Mouse (Mus musculus) splenic B cell, adult 2 months (primary cell): ENCODE data around the gene C1qtnf12.

Source experiments
- DNase-seq: peaks from one replicate; pipeline ENCODE4 v3.0.0-alpha.2; 2011; ENCODE audit warnings: low read depth, low spot score
- H3K27me3 ChIP-seq: 2 replicates; pipeline ENCODE4 v1.6.1; 2012; ENCODE audit warnings: mild to moderate bottlenecking, low read length, moderate library complexity, mixed read lengths; ENCODE audit not compliant: control insufficient read depth, poor library complexity, insufficient read depth, severe bottlenecking
- H3K36me3 ChIP-seq: 2 replicates; pipeline ENCODE4 v1.6.1; 2012; ENCODE audit warnings: mild to moderate bottlenecking, low read length, moderate library complexity, mixed read lengths; ENCODE audit not compliant: control insufficient read depth, poor library complexity, insufficient read depth, severe bottlenecking

The C1qtnf12 gene

GRCm38 (mm10) chr4:155981436-155982082 is 19.4 kb downstream of the C1qtnf12 start:
- DNase-seq = no peak
- Histone ChIP-seq H3K27me3 (no peaks in the 10 kb centered on the region), H3K36me3 (no peaks in the 10 kb centered on the region)

- H3K27me3 ChIP-seq = no peaks in the 10 kb centered on the region
- H3K36me3 ChIP-seq = no peaks in the 10 kb centered on the region
- DNase-seq = no peak
These were observed 21.7 kb downstream of the C1qtnf12 start for GRCm38 (mm10) chr4:155983788-155984187.

GRCm38 (mm10) chr4:155991211-155991907 is 29.2 kb downstream of the C1qtnf12 start:
- no peaks in the 10 kb centered on the region for H3K27me3 ChIP-seq
- peaks cover 2% of the 10 kb centered on the region for H3K36me3 ChIP-seq
- peak; percentile 14 for DNase-seq

- Histone ChIP-seq H3K27me3 (no peaks in the 10 kb centered on the region), H3K36me3 (peaks cover 4% of the 10 kb centered on the region)
- DNase-seq = no peak
These were observed 29.8 kb downstream of the C1qtnf12 start for GRCm38 (mm10) chr4:155991908-155992230.

GRCm38 (mm10) chr4:155992241-155992905 is 30.3 kb downstream of the C1qtnf12 start, which contains the start of the genes B3galt6 and Sdf4:
Gene B3galt6, minus strand, starts transcription at chr4:155992649.
Gene Sdf4, plus strand, starts transcription at chr4:155992872.
- DNase-seq = peak; percentile 95
- H3K36me3 ChIP-seq = peaks cover 5% of the 10 kb centered on the region
- H3K27me3 ChIP-seq = no peaks in the 10 kb centered on the region

- Histone ChIP-seq H3K36me3 (peaks cover 8% of the 10 kb centered on the region), H3K27me3 (no peaks in the 10 kb centered on the region)
These were observed 30.9 kb downstream of the C1qtnf12 start for GRCm38 (mm10) chr4:155992906-155993547.

GRCm38 (mm10) chr4:155993606-155994005 is 31.5 kb downstream of the C1qtnf12 start:
- DNase-seq = no peak
- H3K36me3 ChIP-seq = peaks cover 8% of the 10 kb centered on the region
- H3K27me3 ChIP-seq = no peaks in the 10 kb centered on the region

More at GRCm38 (mm10) chr4:155992906-155993547, 30.9 kb downstream of the C1qtnf12 start:
- peak; percentile 96 for DNase-seq

- Histone ChIP-seq H3K36me3 (peaks cover 22% of the 10 kb centered on the region), H3K27me3 (no peaks in the 10 kb centered on the region)
- no peak for DNase-seq
These were observed 42.0 kb downstream of the C1qtnf12 start for GRCm38 (mm10) chr4:156004109-156004508.

- Histone ChIP-seq H3K36me3 (peaks cover 20% of the 10 kb centered on the region), H3K27me3 (no peaks in the 10 kb centered on the region)
- no peak for DNase-seq
These were observed 46.3 kb downstream of the C1qtnf12 start for GRCm38 (mm10) chr4:156008369-156008768.

GRCm38 (mm10) chr4:156013637-156014036 is 51.5 kb downstream of the C1qtnf12 start, which contains the start of gene Tnfrsf4:
Gene Tnfrsf4, plus strand, starts transcription at chr4:156013843.
- DNase-seq = no peak
- H3K27me3 ChIP-seq = no peaks in the 10 kb centered on the region
- peaks cover 12% of the 10 kb centered on the region for H3K36me3 ChIP-seq

- Histone ChIP-seq H3K36me3 (peaks cover 10% of the 10 kb centered on the region), H3K27me3 (no peaks in the 10 kb centered on the region)
- DNase-seq = no peak
These were observed 52.3 kb downstream of the C1qtnf12 start for GRCm38 (mm10) chr4:156014436-156014835.
